Mouse (Mus musculus): Measurements from ENCODE around the gene Vps8.

GRCm38 (mm10) chr16:21412593-21413047 lies 10.3 kb upstream of the Vps8 start:
- peak; percentile 99 for TF ChIP-seq CTCF (IDR thresholded peaks at IDR 0.05; ENCODE audit: low read depth, low read length)
- TF ChIP-seq TAL1 (conservative IDR thresholded peaks at IDR 0.05; ENCODE audit: low read depth, low read length), result no peak
- no peak for TF ChIP-seq GATA1 (IDR thresholded peaks at IDR 0.05; ENCODE audit: borderline replicate concordance, low read length)
- TF ChIP-seq GATA2 (IDR thresholded peaks at IDR 0.05; ENCODE audit: borderline replicate concordance, low read depth, low read length), result no peak
